Mouse (Mus musculus) midbrain, postnatal 0 days (tissue): ENCODE results near the gene Actn4. TPM values are rescaled to one million over a fixed set of nuclear protein-coding genes. Genes with fewer than 3 reads are reported as not detected.

Source experiments
- ATAC-seq: fragments of 200-750 bp; cut with Nextera tagmentation; 2 replicates; pipeline ENCODE4 v1.8.0; 2017; ENCODE audit warnings: moderate number of reproducible peaks, mild to moderate bottlenecking, moderate TSS enrichment, moderate library complexity; ENCODE audit not compliant: low FRiP score
- DNase-seq: peaks from one replicate; pipeline ENCODE4 v3.0.0-alpha.2; 2015; ENCODE audit warnings: low spot score
- H3K27ac ChIP-seq: fragments of 300-500 bp; sonication (generic); 2 replicates; pipeline ENCODE4 v1.5.1; 2014; ENCODE audit warnings: low read depth, mild to moderate bottlenecking, low read length, mixed read lengths
- H3K27me3 ChIP-seq: fragments of 300-500 bp; sonication (generic); 2 replicates; pipeline ENCODE4 v1.6.1; 2014; ENCODE audit warnings: low read length, control low read depth, mixed read lengths; ENCODE audit not compliant: insufficient read depth
- H3K36me3 ChIP-seq: fragments of 300-500 bp; sonication (generic); 2 replicates; pipeline ENCODE4 v1.6.1; 2014; ENCODE audit warnings: low read length, control low read depth, mixed read lengths; ENCODE audit not compliant: insufficient read depth
- H3K4me1 ChIP-seq: fragments of 300-500 bp; sonication (generic); 2 replicates; pipeline ENCODE4 v1.6.1; 2014; ENCODE audit warnings: mild to moderate bottlenecking, control low read depth, antibody characterized with exemption, low read length, mixed read lengths; ENCODE audit not compliant: insufficient read depth
- H3K4me2 ChIP-seq: fragments of 300-500 bp; sonication (generic); 2 replicates; pipeline ENCODE4 v1.6.1; 2014; ENCODE audit warnings: low read depth, mild to moderate bottlenecking, low read length, mixed read lengths; ENCODE audit not compliant: poor library complexity, severe bottlenecking
- H3K4me3 ChIP-seq: fragments of 300-500 bp; sonication (generic); 2 replicates; pipeline ENCODE4 v1.5.1; 2014; ENCODE audit warnings: low read depth, mild to moderate bottlenecking, low read length, moderate library complexity
- H3K9ac ChIP-seq: fragments of 300-500 bp; sonication (generic); replicated peaks from 2 replicates; pipeline ENCODE4 v1.6.1; 2014; ENCODE audit warnings: mild to moderate bottlenecking, low read length, moderate library complexity, mixed read lengths; ENCODE audit not compliant: poor library complexity, severe bottlenecking
- H3K9me3 ChIP-seq: fragments of 300-500 bp; sonication (generic); 2 replicates; pipeline ENCODE4 v1.6.1; 2016; ENCODE audit warnings: low read length, control low read depth
- CTCF ChIP-seq: IDR thresholded peaks from 2 replicates; pipeline ENCODE4 v1.5.1; 2016; ENCODE audit warnings: antibody characterized with exemption, mild to moderate bottlenecking
- WGBS: fragments of 180-500 bp; shearing (Covaris S2); extraction: QIAGEN DNeasy Blood & Tissue Kit; methylation state at CpG from one replicate; pipeline ENCODE4 v1.1.7; 2014; 5-methylcytosine and 5-hydroxymethylcytosine counted together
- polyA plus RNA-seq: library from polyadenylated mRNA; unstranded; fragments of >200 nt; fragmentation: Nextera tagmentation; extraction: Ambion mirVana; gene quantifications from 2 replicates; pipeline ENCODE4 v1.2.1, GENCODE M21; 2015
- total RNA-seq: library from RNA; depleted of rRNA; stranded (reverse); fragments of >200 nt; gene quantifications from 2 replicates; pipeline ENCODE4 v1.2.3, GENCODE M21; 2014

Actn4 gene
- total and polyA plus RNA-seq, 2 experiments from 2014 or later: 74.7 to 101 TPM

- Histone ChIP-seq H3K9ac (no peak overlapping the region), H3K27me3 (0 out of 2 replicates have a peak, but pooled peaks cover 5% of the 10 kb centered on the region), H3K4me2 (no peak overlapping the region), H3K9me3 (no peaks in the 10 kb centered on the region), H3K4me1 (no peaks in the 10 kb centered on the region), H3K4me3 (no peak overlapping the region), H3K27ac (no peak overlapping the region), H3K36me3 (no peaks in the 10 kb centered on the region)
- ATAC-seq (no peak), DNase-seq (no peak)
- 81% methylated on average over 11 of the region's 11 CpGs for WGBS
- no peak for TF ChIP-seq CTCF
Observed at GRCm38 (mm10) chr7:28883039-28883438, 79.1 kb downstream of the Actn4 start.

DNA sequence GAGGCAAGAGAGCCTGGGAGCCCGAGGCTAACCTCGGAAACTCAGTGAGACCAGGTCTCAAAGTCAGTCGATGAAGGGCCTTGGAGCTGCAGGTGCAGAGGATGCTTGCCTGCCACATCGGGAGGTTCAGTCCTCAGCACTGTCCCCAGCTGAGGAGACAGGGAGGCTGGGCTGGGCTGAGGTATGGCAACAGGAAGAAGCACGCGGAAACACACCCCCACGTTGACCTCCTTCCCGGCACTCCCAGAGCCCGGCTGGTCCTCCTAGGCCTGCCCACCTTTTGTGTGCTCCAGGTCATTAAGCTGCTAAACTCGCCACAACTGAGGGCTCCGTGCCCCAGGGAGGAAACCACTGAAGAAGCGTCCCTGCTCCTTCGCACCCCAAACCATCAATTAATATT, 80.9 kb downstream of the Actn4 start, which contains the start of gene Capn12:
Capn12 (plus strand) TSS at position 224 of the 400 bp plus-strand sequence.
- no peak for TF ChIP-seq CTCF
- Histone ChIP-seq H3K27ac (no peak within 1 kb of the TSS), H3K4me1 (no peaks in the 10 kb centered on the region), H3K4me2 (no peak within 1 kb of the TSS), H3K9ac (no peak within 1 kb of the TSS), H3K36me3 (no peaks in the 10 kb centered on the region), H3K27me3 (no peaks in the 10 kb centered on the region), H3K9me3 (no peaks in the 10 kb centered on the region), H3K4me3 (no peak within 1 kb of the TSS)
- WGBS: 45% methylated on average over 13 of the region's 13 CpGs
- no peak for ATAC-seq
- DNase-seq: no peak

DNA sequence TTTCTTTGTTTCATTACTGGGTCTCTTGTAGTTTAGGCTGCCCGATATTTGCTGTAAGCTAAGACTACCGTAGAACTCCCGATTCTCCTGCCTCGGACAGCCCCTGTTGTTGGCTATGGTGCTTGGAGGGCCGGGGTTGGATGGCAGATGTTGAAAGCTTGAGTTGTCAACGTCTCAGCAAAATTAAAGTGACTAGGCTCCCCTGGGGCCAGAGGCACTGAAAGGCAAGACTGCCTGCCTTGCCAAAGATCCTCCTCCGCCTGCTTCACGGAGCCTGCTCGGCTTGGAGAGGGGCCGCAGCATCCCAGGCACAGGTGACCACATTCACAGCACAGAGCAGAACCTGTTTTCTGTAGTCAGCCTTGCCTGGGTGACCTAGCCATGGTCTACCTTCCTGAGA, 81.6 kb downstream of the Actn4 start:
- Histone ChIP-seq H3K4me2 (no peak overlapping the region), H3K27me3 (no peaks in the 10 kb centered on the region), H3K27ac (no peak overlapping the region), H3K9me3 (no peaks in the 10 kb centered on the region), H3K4me3 (no peak overlapping the region), H3K36me3 (no peaks in the 10 kb centered on the region), H3K9ac (no peak overlapping the region), H3K4me1 (no peaks in the 10 kb centered on the region)
- ATAC-seq (no peak), DNase-seq (peak; percentile 36)
- TF ChIP-seq CTCF: no peak
- 56% methylated on average over 10 of the region's 10 CpGs for WGBS

- H3K27ac ChIP-seq: no peak overlapping the region
- no peaks in the 10 kb centered on the region for H3K9me3 ChIP-seq
- WGBS: 68% methylated on average over 7 of the region's 7 CpGs
- H3K4me1 ChIP-seq: no peaks in the 10 kb centered on the region
- no peak for ATAC-seq
- no peaks in the 10 kb centered on the region for H3K27me3 ChIP-seq
- DNase-seq: no peak
- H3K4me2 ChIP-seq: no peak overlapping the region
- no peaks in the 10 kb centered on the region for H3K36me3 ChIP-seq
- no peak for TF ChIP-seq CTCF
- H3K9ac ChIP-seq: no peak overlapping the region
- no peak overlapping the region for H3K4me3 ChIP-seq
Observed at GRCm38 (mm10) chr7:28879606-28880005, 82.5 kb downstream of the Actn4 start.

DNA sequence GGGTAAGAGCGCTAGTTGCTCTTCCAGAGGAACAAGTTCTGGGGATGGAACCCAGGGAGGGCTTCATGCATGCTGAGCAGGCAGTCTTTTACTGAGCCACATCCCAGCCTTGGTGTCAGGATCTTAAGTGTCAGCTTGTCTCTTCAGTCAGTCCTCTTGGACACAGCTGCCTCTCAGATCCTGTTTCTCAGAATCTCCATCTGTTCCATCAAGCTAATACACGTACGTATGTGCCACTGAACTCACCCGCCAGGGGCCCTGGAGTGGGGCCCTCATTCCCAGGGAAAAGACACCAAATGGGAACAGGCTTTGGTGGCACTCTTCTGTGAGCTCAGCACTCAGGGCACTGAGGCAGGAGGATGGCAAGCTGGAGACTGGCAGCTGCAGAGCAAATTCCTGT, 84.3 kb downstream of the Actn4 start:
- H3K9ac ChIP-seq: no peak overlapping the region
- H3K9me3 ChIP-seq: no peaks in the 10 kb centered on the region
- 82% methylated on average over 4 of the region's 4 CpGs for WGBS
- ATAC-seq (no peak), DNase-seq (no peak)
- H3K4me2 ChIP-seq: no peak overlapping the region
- H3K27me3 ChIP-seq: no peaks in the 10 kb centered on the region
- H3K4me1 ChIP-seq: no peaks in the 10 kb centered on the region
- TF ChIP-seq CTCF: no peak
- H3K36me3 ChIP-seq: no peaks in the 10 kb centered on the region
- H3K4me3 ChIP-seq: no peak overlapping the region
- no peak overlapping the region for H3K27ac ChIP-seq

GRCm38 (mm10) chr7:28877155-28877554, 85.0 kb downstream of the Actn4 start:
- ATAC-seq: no peak
- no peaks in the 10 kb centered on the region for H3K4me1 ChIP-seq
- no peak for DNase-seq
- no peak overlapping the region for H3K4me2 ChIP-seq
- H3K4me3 ChIP-seq: no peak overlapping the region
- no peaks in the 10 kb centered on the region for H3K9me3 ChIP-seq
- no peak for TF ChIP-seq CTCF
- no peak overlapping the region for H3K27ac ChIP-seq
- H3K9ac ChIP-seq: no peak overlapping the region
- 92% methylated on average over 7 of the region's 7 CpGs for WGBS
- H3K27me3 ChIP-seq: no peaks in the 10 kb centered on the region
- no peaks in the 10 kb centered on the region for H3K36me3 ChIP-seq
